Mouse (Mus musculus) liver, adult (tissue): ENCODE data around the gene Bspry.

Source experiments
- GATA4 ChIP-seq: IDR thresholded peaks from 2 replicates; pipeline ENCODE4 v1.6.1; 2014; ENCODE audit warnings: mild to moderate bottlenecking, low read length; ENCODE audit not compliant: insufficient replicate concordance

The Bspry gene

GRCm38 (mm10) chr4:62519122-62519848 lies 39.4 kb downstream of the Bspry start:
- TF ChIP-seq GATA4, result no peak

DNA sequence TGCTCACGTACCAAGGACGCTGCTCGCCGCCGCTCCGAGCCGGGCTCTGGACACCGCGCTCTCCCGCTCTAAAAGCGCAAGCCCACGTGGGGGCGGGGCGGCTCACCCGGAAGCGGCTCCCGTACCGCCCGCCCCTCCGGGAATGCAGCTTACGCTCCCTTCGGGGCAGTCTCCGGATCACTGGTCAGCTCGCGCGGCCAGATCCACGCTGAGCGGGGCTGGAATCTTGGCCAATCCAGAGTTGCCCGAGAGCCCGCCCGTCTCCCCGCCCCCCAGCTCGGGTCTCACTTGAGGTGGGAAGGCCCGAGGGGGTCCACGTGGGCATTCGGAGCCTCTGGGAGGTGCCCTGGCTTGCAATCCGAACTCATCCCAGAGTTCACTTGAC lies 40.0 kb downstream of the Bspry start, which contains the start of gene Alad:
Alad (minus strand) TSS at position 70 of the 385 bp plus-strand sequence.
- TF ChIP-seq GATA4, result peak; percentile 47; the same call in 1 of the 2 replicates

DNA sequence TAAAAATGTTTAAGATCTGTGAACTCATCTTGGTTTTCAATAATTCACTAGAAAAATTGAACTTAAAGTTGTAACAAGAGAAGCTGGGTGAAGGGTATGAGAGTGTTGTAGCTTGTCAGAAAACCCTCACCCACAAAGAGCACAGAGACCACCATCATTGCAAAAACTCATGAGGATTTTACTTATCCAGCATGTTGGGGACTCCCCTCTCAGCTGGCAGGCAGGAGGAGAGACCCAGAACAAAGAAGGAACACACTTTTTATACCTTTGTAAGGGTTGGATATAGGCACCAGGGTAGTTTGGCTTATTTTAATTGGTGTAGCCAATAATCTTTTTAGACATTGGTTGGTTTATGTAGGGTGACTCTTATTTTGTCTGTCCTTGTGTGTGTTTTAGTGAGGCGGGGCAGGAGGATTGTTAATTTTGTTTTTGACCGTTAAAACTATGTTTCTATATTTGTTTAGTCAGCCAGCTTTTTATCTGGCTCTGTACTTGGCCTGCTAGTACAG lies 41.1 kb downstream of the Bspry start:
- TF ChIP-seq GATA4, result no peak

- no peak; the same call in 1 of the 2 replicates for TF ChIP-seq GATA4
Observed at GRCm38 (mm10) chr4:62524651-62525488, 45.0 kb downstream of the Bspry start, which contains the start of the genes Pole3 and 4933430I17Rik. Gene Pole3 (minus strand): TSS chr4:62525068. Gene 4933430I17Rik (plus strand): TSS chr4:62525369.

- no peak for TF ChIP-seq GATA4
Observed at GRCm38 (mm10) chr4:62525489-62525811, 45.6 kb downstream of the Bspry start.

DNA sequence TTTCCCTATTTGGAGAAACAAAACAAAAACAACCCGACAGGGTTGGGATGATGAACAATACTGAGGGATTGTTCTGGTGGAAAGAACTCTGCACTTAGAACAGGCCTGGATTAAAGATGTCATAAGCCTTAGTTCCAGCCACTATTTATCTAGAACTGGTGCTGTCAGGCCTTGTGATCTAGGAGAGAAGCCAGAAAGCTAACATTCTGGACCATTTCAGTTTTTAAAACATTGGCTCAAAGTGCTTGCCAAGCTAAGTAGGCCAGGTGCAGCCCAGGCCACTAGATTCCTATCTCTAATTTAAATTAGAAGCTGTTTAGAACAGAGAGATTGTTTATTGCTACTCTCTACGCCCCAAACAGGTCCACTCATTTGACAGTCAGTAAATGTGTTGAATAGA lies 46.4 kb downstream of the Bspry start:
- TF ChIP-seq GATA4, result no peak

DNA sequence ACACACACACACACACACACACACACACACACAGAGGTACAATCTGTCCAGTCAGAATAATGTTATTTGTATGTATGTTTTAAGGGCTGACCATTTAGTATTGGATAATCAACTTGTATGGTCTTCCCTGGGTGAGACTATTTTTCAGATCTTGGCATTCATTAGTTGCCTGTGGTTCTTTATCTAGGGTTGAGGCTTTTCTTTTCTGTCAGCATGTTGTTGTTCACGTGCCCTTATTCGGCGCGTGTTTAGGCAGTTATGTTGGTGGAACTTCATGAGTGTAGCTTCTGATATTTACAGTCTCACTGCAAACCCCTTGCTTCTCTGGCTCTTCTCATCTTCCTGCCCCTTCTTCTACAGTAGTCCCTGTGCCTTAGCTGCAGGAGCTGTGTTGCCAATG lies 47.8 kb downstream of the Bspry start:
- TF ChIP-seq GATA4, result no peak

GRCm38 (mm10) chr4:62533729-62534128 lies 53.9 kb downstream of the Bspry start:
- no peak for TF ChIP-seq GATA4

- no peak for TF ChIP-seq GATA4
Observed at GRCm38 (mm10) chr4:62541802-62542201, 61.9 kb downstream of the Bspry start.

DNA sequence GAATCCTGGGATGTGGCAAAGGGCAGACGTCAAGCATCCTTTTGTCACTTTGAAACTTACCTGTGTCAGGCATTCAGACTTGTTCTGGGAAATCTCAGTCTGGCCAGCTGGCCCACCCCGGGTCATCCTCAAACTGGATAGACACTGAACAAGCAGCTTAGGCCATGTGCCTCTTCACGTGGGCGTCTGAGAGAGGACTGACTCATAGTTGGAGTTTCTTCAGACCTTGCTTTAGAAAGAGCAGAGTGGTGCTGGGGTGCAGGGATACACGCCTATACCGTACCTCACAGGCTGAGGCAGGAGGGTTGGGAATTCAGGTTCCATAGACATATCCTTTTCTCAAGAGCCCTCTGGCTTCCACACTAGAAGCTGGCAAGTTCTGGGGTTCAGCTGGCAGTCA lies 63.9 kb downstream of the Bspry start:
- no peak for TF ChIP-seq GATA4

DNA sequence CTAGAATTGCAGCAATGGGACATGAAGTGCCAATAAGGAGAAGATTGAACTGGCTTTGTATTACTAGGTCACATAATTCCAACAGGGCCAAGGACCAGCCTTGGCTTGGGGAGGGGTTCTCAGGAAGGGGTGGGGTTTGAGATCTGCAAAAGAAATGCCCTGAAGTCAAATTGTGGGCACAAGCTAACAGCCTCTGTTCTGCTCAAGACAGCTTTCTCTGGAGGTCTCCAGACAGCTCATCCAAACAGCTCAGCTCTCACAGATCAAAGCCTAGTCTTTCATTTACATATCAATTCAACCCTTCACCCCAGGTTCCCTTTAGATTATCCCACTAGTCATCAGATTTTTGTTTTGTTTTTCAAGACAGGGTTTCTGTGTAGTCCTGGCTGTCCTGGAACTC lies 64.9 kb downstream of the Bspry start:
- TF ChIP-seq GATA4, result no peak
